In the genomic region with DNA sequence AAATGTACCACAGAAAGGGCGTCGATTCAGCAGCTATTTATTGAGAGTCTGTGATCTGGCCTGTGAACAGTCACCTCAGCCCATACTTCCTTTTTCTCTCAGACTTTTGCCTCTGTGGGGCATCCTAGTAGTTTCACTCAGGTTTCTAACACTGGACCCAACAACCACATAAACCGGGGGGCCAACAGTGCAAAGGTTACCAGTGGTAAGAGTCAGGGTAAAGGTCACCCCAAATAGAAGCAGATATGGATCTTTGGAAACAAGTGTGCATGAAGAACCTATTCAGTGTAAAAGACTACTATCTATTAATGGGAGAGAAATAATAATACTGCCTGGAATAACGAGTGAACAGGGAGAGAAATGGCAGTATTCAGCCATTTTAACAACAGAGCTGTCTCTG, we compare ENCODE assay signal across 22 mouse cellular contexts.
"Had no signal": no experiment of that assay in that cellular context is flagged by ENCODE, and none has a peak within 500 bp of the region (broad histone marks: within the 10 kb centered on the region; RNA-seq: fewer than 3 reads in every experiment).

No protein-coding gene starts in this region.

- H3K36me3 ChIP-seq: intestine, embryonic 15.5 days had no signal

- H3K27me3 ChIP-seq: heart, embryonic 12.5 days; hindbrain, embryonic 13.5 days; hindbrain, embryonic 15.5 days; intestine, embryonic 15.5 days; limb, embryonic 12.5 days had no signal

- H3K27ac ChIP-seq: gastrocnemius, adult 2 months; hindbrain, embryonic 13.5 days; hindbrain, embryonic 15.5 days; hindbrain, postnatal 0 days; intestine, embryonic 15.5 days; limb, embryonic 10.5 days; limb, embryonic 12.5 days; liver, embryonic 14.5 days had no signal

- H3K4me1 ChIP-seq: hindbrain, embryonic 13.5 days; hindbrain, embryonic 15.5 days; limb, embryonic 12.5 days had no signal

- DNase-seq: gastrocnemius, adult 2 months; gastrocnemius, postnatal 10 days; gastrocnemius, postnatal 25 days; heart, adult 18-20 months; heart, postnatal 14 days; heart, postnatal 36 days; kidney, adult 18-20 months; kidney, adult 8-10 months; kidney, postnatal 10 days; kidney, postnatal 25 days; kidney, postnatal 4 days had no signal

- ATAC-seq: hindbrain, postnatal 0 days had no signal

- H3K4me3 ChIP-seq: gastrocnemius, adult 2 months; heart, embryonic 10.5 days; heart, embryonic 12.5 days; hindbrain, embryonic 13.5 days; hindbrain, embryonic 15.5 days; intestine, embryonic 15.5 days; layer of hippocampus, adult 2 months; left cerebral cortex, adult 2 months; limb, embryonic 10.5 days; limb, embryonic 12.5 days had no signal

- H3K4me2 ChIP-seq: heart, embryonic 12.5 days; hindbrain, embryonic 13.5 days; hindbrain, embryonic 15.5 days; intestine, embryonic 15.5 days; limb, embryonic 12.5 days had no signal

- H3K9me3 ChIP-seq: heart, embryonic 10.5 days; heart, embryonic 12.5 days; hindbrain, embryonic 13.5 days; hindbrain, embryonic 15.5 days; intestine, embryonic 15.5 days; limb, embryonic 10.5 days; limb, embryonic 12.5 days had no signal

- H3K9ac ChIP-seq: heart, embryonic 12.5 days; hindbrain, embryonic 13.5 days; hindbrain, embryonic 15.5 days; intestine, embryonic 15.5 days; limb, embryonic 12.5 days; liver, embryonic 14.5 days had no signal
